Mouse (Mus musculus): ENCODE results near the gene Nelfcd. TPM values are rescaled to one million over a fixed set of nuclear protein-coding genes. Genes with fewer than 3 reads are reported as not detected.

Nelfcd gene
- polyA plus RNA-seq, 1 experiment, result 60.0 TPM

DNA sequence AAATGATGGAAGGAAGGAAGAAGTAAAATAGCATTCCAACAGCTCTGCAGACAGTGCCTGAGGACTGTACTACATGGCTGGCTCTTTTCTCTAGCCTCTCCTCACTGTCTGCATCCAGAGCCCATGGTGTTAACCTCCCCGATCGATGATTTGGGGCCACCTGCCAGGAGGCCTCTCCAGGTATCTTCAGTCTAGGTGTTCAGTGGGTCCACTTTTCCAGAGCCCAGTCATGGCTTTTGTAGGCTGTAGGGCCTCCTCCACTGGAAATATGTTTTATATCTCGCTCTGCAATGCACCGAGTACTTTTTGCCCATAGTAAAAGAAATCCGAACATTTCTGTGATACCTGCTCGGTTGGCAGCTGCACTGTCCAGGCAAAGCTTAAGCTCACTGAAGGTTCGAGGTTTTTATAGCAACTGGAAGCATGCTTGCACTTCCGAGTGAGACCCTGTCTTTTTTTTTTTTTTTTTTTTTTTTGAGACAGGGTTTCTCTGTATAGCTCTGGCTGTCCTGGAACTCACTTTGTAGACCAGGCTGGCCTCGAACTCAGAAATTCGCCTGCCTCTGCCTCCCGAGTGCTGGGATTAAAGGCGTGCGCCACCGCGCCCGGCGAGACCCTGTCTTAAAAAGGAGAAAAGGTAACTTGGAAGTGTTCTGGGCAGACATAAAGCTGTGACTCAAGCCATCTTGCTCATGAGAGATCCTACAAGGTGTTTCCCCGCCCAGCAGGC, 438 bp upstream of the Nelfcd start:
- H3K4me3 ChIP-seq (ENCODE audit: insufficient read depth, poor library complexity, severe bottlenecking), result no peak overlapping the region
- TF ChIP-seq USF1 (IDR thresholded peaks at IDR 0.05; ENCODE audit: low read depth), result no peak
- TF ChIP-seq CEBPB (IDR thresholded peaks at IDR 0.05; ENCODE audit: low read depth), result no peak
- TF ChIP-seq MYOG (IDR thresholded peaks at IDR 0.05; ENCODE audit: control insufficient read depth, extremely low read depth, insufficient read length), result no peak
- TF ChIP-seq MAX (IDR thresholded peaks at IDR 0.05), result no peak
- TF ChIP-seq CTCF (IDR thresholded peaks at IDR 0.05; ENCODE audit: control insufficient read depth, insufficient read depth, insufficient read length), result no peak
- TF ChIP-seq FOSL1 (IDR thresholded peaks at IDR 0.05; ENCODE audit: insufficient read depth, low read length, poor library complexity, severe bottlenecking), result no peak
- H3ac ChIP-seq (ENCODE audit: control insufficient read depth, insufficient read length, low read depth), result no peak overlapping the region
- H3K36me3 ChIP-seq (ENCODE audit: control insufficient read depth, insufficient read depth), result no peaks in the 10 kb centered on the region
- peaks cover 4% of the 10 kb centered on the region for H3K27me3 ChIP-seq (ENCODE audit: control insufficient read depth, insufficient read depth, insufficient read length)
- H3K79me3 ChIP-seq (ENCODE audit: low read depth), result peaks cover 16% of the 10 kb centered on the region
- H3K79me2 ChIP-seq (ENCODE audit: control insufficient read depth, insufficient read depth), result peaks cover 42% of the 10 kb centered on the region

DNA sequence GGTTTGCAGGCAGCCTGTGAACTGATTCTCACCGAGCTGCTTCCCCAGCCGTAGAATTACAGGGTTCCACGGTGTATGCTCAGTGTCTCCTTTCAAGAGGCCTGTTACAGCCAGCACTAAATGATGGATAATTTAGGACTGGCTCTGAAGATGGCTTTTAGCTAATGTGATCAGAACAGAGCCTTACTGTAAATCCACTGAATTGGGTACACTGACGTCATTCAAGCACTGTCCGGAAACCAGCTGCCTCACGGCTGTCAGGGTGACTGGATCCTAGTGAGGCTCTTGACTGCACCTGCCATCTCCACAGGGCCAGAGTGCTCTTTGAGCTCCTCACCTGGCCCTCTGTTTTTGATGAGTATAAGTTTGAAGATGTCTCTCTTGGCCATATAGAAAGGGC, 5.5 kb downstream of the Nelfcd start:
- peaks cover 16% of the 10 kb centered on the region for H3K79me3 ChIP-seq (ENCODE audit: low read depth)
- peaks cover 28% of the 10 kb centered on the region for H3K36me3 ChIP-seq (ENCODE audit: control insufficient read depth, insufficient read depth)
- peaks cover 37% of the 10 kb centered on the region for H3K79me2 ChIP-seq (ENCODE audit: control insufficient read depth, insufficient read depth)
- H3K27me3 ChIP-seq (ENCODE audit: control insufficient read depth, insufficient read depth, insufficient read length), result no peaks in the 10 kb centered on the region
- H3ac ChIP-seq (ENCODE audit: control insufficient read depth, insufficient read length, low read depth), result no peak overlapping the region
- TF ChIP-seq CTCF (IDR thresholded peaks at IDR 0.05; ENCODE audit: control insufficient read depth, insufficient read depth, insufficient read length) (no peak), MYOG (IDR thresholded peaks at IDR 0.05; ENCODE audit: control insufficient read depth, extremely low read depth, insufficient read length) (no peak), USF1 (IDR thresholded peaks at IDR 0.05; ENCODE audit: low read depth) (no peak), MYOD1 (IDR thresholded peaks at IDR 0.05; ENCODE audit: control insufficient read depth, insufficient read length, low read depth) (no peak)
- no peak overlapping the region for H3K4me3 ChIP-seq (ENCODE audit: insufficient read depth, poor library complexity, severe bottlenecking)

DNA sequence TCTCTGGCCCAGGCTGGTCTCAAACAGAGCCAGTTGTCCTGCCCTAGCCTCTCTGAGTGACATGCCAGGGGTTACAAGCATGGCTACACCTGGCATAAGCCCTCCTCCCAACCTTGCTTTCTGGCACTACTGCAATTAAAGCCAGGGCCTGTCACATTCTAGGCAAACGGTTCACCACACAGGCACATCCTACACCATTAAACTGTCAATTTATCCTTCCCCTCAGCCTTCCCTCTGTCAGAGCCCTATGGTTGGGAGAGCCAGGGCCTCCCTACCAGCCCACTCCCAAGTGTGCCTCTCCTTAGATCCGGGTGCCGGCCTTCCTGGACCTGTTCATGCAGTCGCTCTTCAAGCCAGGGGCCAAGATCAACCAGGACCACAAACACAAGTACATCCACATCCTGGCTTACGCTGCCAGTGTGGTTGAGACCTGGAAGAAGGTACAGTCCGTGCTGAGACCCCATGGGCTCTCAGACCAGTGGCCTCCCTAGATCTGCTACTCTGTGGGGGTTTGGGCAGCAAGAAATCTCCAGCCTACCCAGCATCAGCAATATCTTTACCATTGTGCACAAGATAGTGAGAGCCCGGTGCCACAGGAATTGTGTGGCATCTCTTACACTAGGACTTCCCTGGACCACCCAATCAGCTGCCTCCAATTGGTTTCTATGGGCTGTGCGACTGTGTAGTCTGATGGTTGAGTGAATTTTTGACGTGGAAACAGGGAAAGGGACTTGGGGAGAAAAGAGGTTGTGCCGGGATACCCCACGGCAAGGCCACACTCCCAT, 8.9 kb downstream of the Nelfcd start:
- H3K36me3 ChIP-seq (ENCODE audit: control insufficient read depth, insufficient read depth), result peaks cover 61% of the 10 kb centered on the region
- peaks cover 5% of the 10 kb centered on the region for H3K79me2 ChIP-seq (ENCODE audit: control insufficient read depth, insufficient read depth)
- H3K79me3 ChIP-seq (ENCODE audit: low read depth), result peaks cover under 1% of the 10 kb centered on the region
- no peak overlapping the region for H3K4me3 ChIP-seq (ENCODE audit: insufficient read depth, poor library complexity, severe bottlenecking)
- no peak overlapping the region for H3ac ChIP-seq (ENCODE audit: control insufficient read depth, insufficient read length, low read depth)
- no peaks in the 10 kb centered on the region for H3K27me3 ChIP-seq (ENCODE audit: control insufficient read depth, insufficient read depth, insufficient read length)
- TF ChIP-seq MAX (IDR thresholded peaks at IDR 0.05) (no peak), CEBPB (IDR thresholded peaks at IDR 0.05; ENCODE audit: low read depth) (no peak), CTCF (IDR thresholded peaks at IDR 0.05; ENCODE audit: control insufficient read depth, insufficient read depth, insufficient read length) (no peak), MYOD1 (IDR thresholded peaks at IDR 0.05; ENCODE audit: control insufficient read depth, insufficient read length, low read depth) (no peak), FOSL1 (IDR thresholded peaks at IDR 0.05; ENCODE audit: insufficient read depth, low read length, poor library complexity, severe bottlenecking) (no peak), MYOG (IDR thresholded peaks at IDR 0.05; ENCODE audit: control insufficient read depth, extremely low read depth, insufficient read length) (no peak), USF1 (IDR thresholded peaks at IDR 0.05; ENCODE audit: low read depth) (no peak)

DNA sequence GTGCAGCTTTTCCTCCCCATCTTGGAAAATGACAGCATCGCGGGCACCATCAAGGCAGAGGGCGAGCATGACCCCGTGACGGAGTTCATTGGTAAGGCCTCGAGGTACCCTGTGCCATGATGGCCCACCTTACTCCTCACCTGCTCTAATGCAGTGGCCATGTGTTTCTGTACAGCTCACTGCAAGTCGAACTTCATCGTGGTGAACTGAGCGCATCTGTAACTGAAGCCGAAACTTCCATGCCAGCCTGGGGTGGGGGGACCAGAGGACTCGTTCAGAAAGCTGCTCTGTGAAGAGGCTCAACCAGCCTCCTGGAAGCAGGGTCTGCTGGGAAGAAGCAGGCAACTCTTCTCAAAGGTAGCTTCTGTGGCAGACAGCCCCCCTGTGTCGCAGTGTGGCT, 11.3 kb downstream of the Nelfcd start:
- H3K79me2 ChIP-seq (ENCODE audit: control insufficient read depth, insufficient read depth), result no peaks in the 10 kb centered on the region
- peaks cover 66% of the 10 kb centered on the region for H3K36me3 ChIP-seq (ENCODE audit: control insufficient read depth, insufficient read depth)
- no peaks in the 10 kb centered on the region for H3K27me3 ChIP-seq (ENCODE audit: control insufficient read depth, insufficient read depth, insufficient read length)
- no peak overlapping the region for H3K4me3 ChIP-seq (ENCODE audit: insufficient read depth, poor library complexity, severe bottlenecking)
- TF ChIP-seq MYOD1 (IDR thresholded peaks at IDR 0.05; ENCODE audit: control insufficient read depth, insufficient read length, low read depth) (no peak), USF1 (IDR thresholded peaks at IDR 0.05; ENCODE audit: low read depth) (no peak), FOSL1 (IDR thresholded peaks at IDR 0.05; ENCODE audit: insufficient read depth, low read length, poor library complexity, severe bottlenecking) (no peak), CEBPB (IDR thresholded peaks at IDR 0.05; ENCODE audit: low read depth) (no peak), MYOG (IDR thresholded peaks at IDR 0.05; ENCODE audit: control insufficient read depth, extremely low read depth, insufficient read length) (no peak), MAX (IDR thresholded peaks at IDR 0.05) (no peak), CTCF (IDR thresholded peaks at IDR 0.05; ENCODE audit: control insufficient read depth, insufficient read depth, insufficient read length) (no peak)
- H3ac ChIP-seq (ENCODE audit: control insufficient read depth, insufficient read length, low read depth), result no peak overlapping the region
- H3K79me3 ChIP-seq (ENCODE audit: low read depth), result no peaks in the 10 kb centered on the region

DNA sequence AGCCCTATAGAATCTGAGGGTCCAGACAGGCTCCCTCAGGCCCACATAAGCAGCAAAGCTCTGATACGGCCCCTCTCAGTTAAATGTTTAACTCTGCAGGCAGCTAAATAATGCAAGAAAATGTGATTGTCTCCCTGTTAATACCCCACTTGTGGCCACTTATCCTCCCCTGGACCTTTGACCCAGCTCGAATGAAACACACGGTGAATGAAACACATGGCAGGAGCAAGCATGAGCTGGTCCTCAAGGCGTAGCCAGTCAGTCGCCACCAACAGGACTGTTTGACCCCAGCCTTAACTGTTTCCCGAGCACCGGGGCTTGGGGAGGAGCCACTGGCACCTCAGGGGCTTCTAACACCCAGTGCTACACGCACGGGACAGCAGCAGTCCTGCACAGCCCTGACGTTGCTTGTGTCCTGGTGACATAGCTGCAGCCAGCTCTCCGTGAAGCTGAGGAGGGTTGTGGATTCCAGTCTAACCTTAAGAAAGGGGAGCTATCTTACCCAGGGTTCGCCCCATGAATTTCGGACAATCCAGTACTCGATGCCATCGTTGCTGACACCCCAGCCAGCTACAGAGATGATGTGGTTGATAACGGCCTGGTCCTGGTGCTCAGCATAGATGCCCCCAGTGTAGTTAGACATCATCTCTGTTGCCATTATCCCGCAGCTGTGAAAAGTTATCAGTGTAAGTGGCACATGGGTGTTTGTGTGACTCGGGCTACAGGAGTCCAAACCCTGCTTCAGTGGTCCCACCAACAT, 12.7 kb downstream of the Nelfcd start:
- TF ChIP-seq USF1 (IDR thresholded peaks at IDR 0.05; ENCODE audit: low read depth) (no peak), FOSL1 (IDR thresholded peaks at IDR 0.05; ENCODE audit: insufficient read depth, low read length, poor library complexity, severe bottlenecking) (no peak), CTCF (IDR thresholded peaks at IDR 0.05; ENCODE audit: control insufficient read depth, insufficient read depth, insufficient read length) (no peak), CEBPB (IDR thresholded peaks at IDR 0.05; ENCODE audit: low read depth) (no peak), MYOG (IDR thresholded peaks at IDR 0.05; ENCODE audit: control insufficient read depth, extremely low read depth, insufficient read length) (no peak), MYOD1 (IDR thresholded peaks at IDR 0.05; ENCODE audit: control insufficient read depth, insufficient read length, low read depth) (no peak), MAX (IDR thresholded peaks at IDR 0.05) (no peak)
- Histone ChIP-seq H3K27me3 (ENCODE audit: control insufficient read depth, insufficient read depth, insufficient read length) (no peaks in the 10 kb centered on the region), H3K4me3 (ENCODE audit: insufficient read depth, poor library complexity, severe bottlenecking) (no peak overlapping the region), H3K36me3 (ENCODE audit: control insufficient read depth, insufficient read depth) (peaks cover 58% of the 10 kb centered on the region), H3K79me2 (ENCODE audit: control insufficient read depth, insufficient read depth) (no peaks in the 10 kb centered on the region), H3K79me3 (ENCODE audit: low read depth) (no peaks in the 10 kb centered on the region), H3ac (ENCODE audit: control insufficient read depth, insufficient read length, low read depth) (no peak overlapping the region)
